Comparison of ENCODE assay signal across 10 mouse cellular contexts in genomic region chr11:31771491-31772439, GRCm38 (mm10).
A peak's percentile ranks its signal among the peaks of the same experiment; 100 is the strongest.
DNase-seq lines count a peak whose midpoint lies in the region; ATAC-seq lines count a peak whose summit lies in the region.
"Had no signal": no experiment of that assay in that cellular context is flagged by ENCODE, and none has a peak within 500 bp of the region (broad histone marks: within the 10 kb centered on the region; RNA-seq: fewer than 3 reads in every experiment).

No protein-coding gene starts in this region.

- 83% methylated on average over 6 of the region's 6 CpGs for WGBS in heart, embryonic 15.5 days
- WGBS in forebrain, embryonic 16.5 days = 85% methylated on average over 6 of the region's 6 CpGs
- 89% methylated on average over 6 of the region's 6 CpGs for WGBS in midbrain, embryonic 14.5 days

- H3K27me3 ChIP-seq in heart, embryonic 15.5 days = no peaks in the 10 kb centered on the region
- no peaks in the 10 kb centered on the region for H3K27me3 ChIP-seq in forebrain, embryonic 16.5 days (replicated peaks; ENCODE audit: control insufficient read depth, insufficient read depth, low read length)
- no peaks in the 10 kb centered on the region for H3K27me3 ChIP-seq in midbrain, embryonic 14.5 days (ENCODE audit: control insufficient read depth, insufficient read depth, low read length)
- H3K27me3 ChIP-seq: megakaryocyte, embryonic 14.5 days had no signal

- peak overlapping the region; percentile 34 for H3K27ac ChIP-seq in heart, embryonic 15.5 days
- H3K27ac ChIP-seq in forebrain, embryonic 16.5 days (ENCODE audit: low read length) = peak overlapping the region; percentile 39
- H3K27ac ChIP-seq in midbrain, embryonic 14.5 days (replicated peaks; ENCODE audit: low read depth, low read length) = peak overlapping the region; percentile 4; the same call in 1 of the 2 replicates

- no peak overlapping the region for H3K4me3 ChIP-seq in heart, embryonic 15.5 days
- H3K4me3 ChIP-seq in forebrain, embryonic 16.5 days (replicated peaks; ENCODE audit: low read length) = no peak overlapping the region
- H3K4me3 ChIP-seq in midbrain, embryonic 14.5 days (replicated peaks; ENCODE audit: low read depth, low read length) = no peak overlapping the region
- H3K4me3 ChIP-seq: megakaryocyte, embryonic 14.5 days had no signal

- H3K9me3 ChIP-seq in heart, embryonic 15.5 days (replicated peaks) = no peaks in the 10 kb centered on the region
- no peaks in the 10 kb centered on the region for H3K9me3 ChIP-seq in forebrain, embryonic 16.5 days (ENCODE audit: control insufficient read depth, low read length)
- H3K9me3 ChIP-seq in midbrain, embryonic 14.5 days (ENCODE audit: control insufficient read depth, low read length) = no peaks in the 10 kb centered on the region

- peaks cover 13% of the 10 kb centered on the region for H3K4me1 ChIP-seq in heart, embryonic 15.5 days (replicated peaks)
- peaks cover 23% of the 10 kb centered on the region for H3K4me1 ChIP-seq in forebrain, embryonic 16.5 days (replicated peaks; ENCODE audit: control insufficient read depth, insufficient read depth, low read length)
- H3K4me1 ChIP-seq in midbrain, embryonic 14.5 days (ENCODE audit: control insufficient read depth, insufficient read depth, low read length) = peaks cover 16% of the 10 kb centered on the region; the same call in 1 of the 2 replicates

- no peak overlapping the region for H3K9ac ChIP-seq in heart, embryonic 15.5 days
- no peak overlapping the region for H3K9ac ChIP-seq in forebrain, embryonic 16.5 days (replicated peaks; ENCODE audit: low read depth, low read length)
- H3K9ac ChIP-seq in midbrain, embryonic 14.5 days (replicated peaks; ENCODE audit: low read length) = no peak overlapping the region

- H3K36me3 ChIP-seq in heart, embryonic 15.5 days = no peaks in the 10 kb centered on the region
- no peaks in the 10 kb centered on the region for H3K36me3 ChIP-seq in forebrain, embryonic 16.5 days (ENCODE audit: control insufficient read depth, insufficient read depth)
- no peaks in the 10 kb centered on the region for H3K36me3 ChIP-seq in midbrain, embryonic 14.5 days (ENCODE audit: control insufficient read depth, insufficient read depth, low read length)

- no peak overlapping the region for H3K4me2 ChIP-seq in heart, embryonic 15.5 days
- no peak overlapping the region for H3K4me2 ChIP-seq in forebrain, embryonic 16.5 days (ENCODE audit: low read length)
- no peak overlapping the region for H3K4me2 ChIP-seq in midbrain, embryonic 14.5 days (ENCODE audit: low read length)

- ATAC-seq in heart, embryonic 15.5 days (replicated peaks; ENCODE audit: insufficient number of reproducible peaks, insufficient read depth, low FRiP score, low read depth) = no peak
- ATAC-seq in forebrain, embryonic 16.5 days = peak; percentile 16; the same call in 1 of the 2 replicates
- ATAC-seq in midbrain, embryonic 14.5 days (ENCODE audit: low FRiP score, low TSS enrichment) = no peak
- no peak for ATAC-seq in granulocyte monocyte progenitor cell, adult 5-6 weeks (replicated peaks; ENCODE audit: poor library complexity, severe bottlenecking)

- DNase-seq in heart, adult 18-20 months = no peak
- DNase-seq in cerebellum, adult 18-20 months = peak; percentile 72 to 82
- DNase-seq in midbrain, embryonic 14.5 days = no peak
- no peak for DNase-seq in thymus, postnatal 14 days
- no peak for DNase-seq in thymus, postnatal 4 days
- DNase-seq: thymus, postnatal 36 days had no signal

Comparison
In these comparisons a context has a peak if more than half of its experiments do, and no peak if none do; other contexts are left out.
1. DNase-seq: peak in cerebellum, adult 18-20 months (2 of 2); none in heart, adult 18-20 months (0 of 2), midbrain, embryonic 14.5 days (single experiment), thymus, postnatal 14 days (single experiment) and thymus, postnatal 4 days (single experiment).
2. Peak in every context shown above with its lines, with median percentiles within 50 percentile points of each other: H3K27ac ChIP-seq.